Comparison of ENCODE assay signal across 9 mouse cellular contexts in the genomic region with DNA sequence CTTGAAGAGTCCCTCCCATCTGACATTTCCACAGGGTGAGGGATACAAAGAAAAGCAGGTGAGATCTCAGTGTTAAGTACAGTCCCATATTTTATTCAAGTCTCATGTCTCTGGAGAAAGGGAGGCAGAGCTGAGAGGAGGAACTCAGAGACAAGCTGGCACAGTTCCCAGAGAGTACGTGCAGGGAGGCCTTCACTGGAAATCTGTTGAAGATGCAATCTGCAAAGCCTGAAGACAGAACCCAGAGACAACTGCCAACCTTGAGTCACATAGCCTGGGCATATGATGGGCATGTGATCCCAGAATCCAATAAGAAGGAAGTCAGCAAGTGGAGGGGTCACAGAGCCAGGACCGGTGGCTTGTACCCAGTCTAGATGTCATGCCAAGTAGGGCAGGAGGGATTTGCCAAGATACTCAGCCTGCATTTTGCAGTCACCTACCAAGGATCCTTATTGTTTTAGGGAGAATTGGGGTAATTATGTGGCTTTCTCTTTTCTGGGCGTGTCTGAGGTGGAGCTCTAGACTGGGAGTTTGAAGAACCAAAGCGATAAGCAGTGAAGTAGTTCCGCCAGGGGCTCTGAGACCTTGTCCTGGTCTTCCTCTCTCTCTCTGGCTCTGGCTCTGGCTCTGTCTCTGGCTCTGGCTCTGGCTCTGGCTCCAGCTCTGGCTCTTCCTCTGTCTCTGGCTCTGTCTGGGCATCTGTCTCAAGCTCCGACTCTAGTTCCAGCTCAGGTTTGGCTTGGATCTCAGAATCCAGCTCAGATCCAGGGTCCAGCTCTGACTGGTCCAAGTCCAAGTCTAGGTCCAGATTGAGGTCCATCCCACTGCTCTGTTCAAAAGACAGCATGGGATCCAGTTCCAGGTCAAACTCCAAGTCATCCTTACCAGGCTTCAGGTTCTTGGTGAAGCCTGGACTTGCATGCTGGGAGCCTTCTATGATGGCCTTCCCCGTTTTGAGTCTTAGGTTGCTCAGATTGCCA. TPM values are rescaled to one million over a fixed set of nuclear protein-coding genes. Genes with fewer than 3 reads are reported as not detected.
DNase-seq lines count a peak whose midpoint lies in the region; ATAC-seq lines count a peak whose summit lies in the region.
"Had no signal": no experiment of that assay in that cellular context is flagged by ENCODE, and none has a peak within 500 bp of the region (broad histone marks: within the 10 kb centered on the region; RNA-seq: fewer than 3 reads in every experiment).

No protein-coding gene starts in this region.

- no peaks in the 10 kb centered on the region for H3K36me3 ChIP-seq in neural tube, embryonic 15.5 days

- no peak overlapping the region for H3K9ac ChIP-seq in neural tube, embryonic 15.5 days (replicated peaks)

- no peak overlapping the region for H3K27ac ChIP-seq in neural tube, embryonic 15.5 days (replicated peaks)

- no peaks in the 10 kb centered on the region for H3K27me3 ChIP-seq in neural tube, embryonic 15.5 days (replicated peaks)

- H3K9me3 ChIP-seq in neural tube, embryonic 15.5 days (replicated peaks), result no peaks in the 10 kb centered on the region

- WGBS in neural tube, embryonic 15.5 days, result 89% methylated on average over 7 of the region's 7 CpGs

- H3K4me1 ChIP-seq in neural tube, embryonic 15.5 days, result no peaks in the 10 kb centered on the region

- DNase-seq in heart, adult 18-20 months, result peak; percentile 34 to 42
- no peak for DNase-seq in heart, adult 11 months
- peak; percentile 48 for DNase-seq in testis, postnatal 14 days (ENCODE audit: low spot score)
- no peak for DNase-seq in testis, postnatal 10 days (ENCODE audit: low spot score)
- DNase-seq in layer of hippocampus, adult 9-11 months, result peak; percentile 67
- peak; percentile 87 for DNase-seq in telencephalon, adult 2 months (ENCODE audit: low read depth, low spot score)
- no peak for DNase-seq in spleen, postnatal 4 days (ENCODE audit: low spot score in 2 of 2)

- no peak overlapping the region for H3K4me3 ChIP-seq in neural tube, embryonic 15.5 days (replicated peaks)

- no peak overlapping the region for H3K4me2 ChIP-seq in neural tube, embryonic 15.5 days

- no peak for ATAC-seq in neural tube, embryonic 15.5 days (ENCODE audit: low FRiP score)

RNA-seq across cellular contexts. Expression of a gene that starts 15.5 kb away (rescaled TPM):
- 10 to 100 TPM; 33.7 to 36.3 TPM for total RNA-seq in heart, adult 18-20 months (2021)
- polyA plus RNA-seq in neural tube, embryonic 15.5 days (2015; fragmentation: Nextera tagmentation; extraction: Ambion mirVana), result 85.4 and 90.7 TPM in 2 replicates

RNA-seq across cellular contexts. Expression of a gene that starts 52.0 kb away (rescaled TPM):
- total RNA-seq in heart, adult 18-20 months (2021), result under 1 TPM in 1 of 2 experiments, not detected in 1; 0.39 TPM
- polyA plus RNA-seq in neural tube, embryonic 15.5 days (2015; fragmentation: Nextera tagmentation; extraction: Ambion mirVana), result 0.88 and 1.0 TPM in 2 replicates
- total RNA-seq: hematopoietic stem cell, adult 5-6 weeks had no signal

RNA-seq across cellular contexts. Expression of a gene that starts 53.1 kb away (rescaled TPM):
- 10 to 100 TPM; 51.3 to 59.4 TPM for total RNA-seq in heart, adult 18-20 months (2021)
- 25.2 and 31.0 TPM in 2 replicates for polyA plus RNA-seq in neural tube, embryonic 15.5 days (2015; fragmentation: Nextera tagmentation; extraction: Ambion mirVana)

Comparison
In these comparisons a context has a peak if more than half of its experiments do, and no peak if none do; other contexts are left out.
1. DNase-seq: peak in heart, adult 18-20 months (2 of 2), testis, postnatal 14 days (single experiment), layer of hippocampus, adult 9-11 months (single experiment) and telencephalon, adult 2 months (single experiment); none in heart, adult 11 months (single experiment), testis, postnatal 10 days (single experiment) and spleen, postnatal 4 days (0 of 2).